In genomic region chr13:50949545-50950226, GRCm38 (mm10) we compare ENCODE assay signal across 8 mouse cellular contexts.
DNase-seq lines count a peak whose midpoint lies in the region; ATAC-seq and TF ChIP-seq lines count a peak whose summit lies in the region.

No protein-coding gene starts in this region.

- no peak for TF ChIP-seq POLR2A in ES-Bruce4 (IDR thresholded peaks at IDR 0.05; ENCODE audit: insufficient read depth, low read length)
- no peak for TF ChIP-seq POLR2A in bone marrow, adult 2 months (IDR thresholded peaks at IDR 0.05; ENCODE audit: borderline replicate concordance, control insufficient read depth, low read depth, low read length)

- no peaks in the 10 kb centered on the region for H3K9me3 ChIP-seq in ES-Bruce4 (replicated peaks; ENCODE audit: control insufficient read depth, insufficient read depth, low read length, poor library complexity, severe bottlenecking)
- H3K9me3 ChIP-seq in embryonic facial prominence, embryonic 13.5 days: no peaks in the 10 kb centered on the region

- ATAC-seq in embryonic facial prominence, embryonic 13.5 days (ENCODE audit: insufficient number of reproducible peaks, insufficient read depth, low FRiP score, low TSS enrichment, low read depth): peak; percentile 20; the same call in 1 of the 2 replicates

- H3K4me1 ChIP-seq in ES-Bruce4 (ENCODE audit: control insufficient read depth, insufficient read depth, low read length): no peaks in the 10 kb centered on the region
- H3K4me1 ChIP-seq in bone marrow, adult 2 months (ENCODE audit: control insufficient read depth, insufficient read depth, low read length): no peaks in the 10 kb centered on the region
- H3K4me1 ChIP-seq in embryonic facial prominence, embryonic 13.5 days: no peaks in the 10 kb centered on the region

- H3K4me3 ChIP-seq in ES-Bruce4 (ENCODE audit: low read depth, low read length): no peak overlapping the region
- H3K4me3 ChIP-seq in bone marrow, adult 2 months (replicated peaks; ENCODE audit: control insufficient read depth, low read depth, low read length): no peak overlapping the region
- H3K4me3 ChIP-seq in embryonic facial prominence, embryonic 13.5 days: no peak overlapping the region
- no peak overlapping the region for H3K4me3 ChIP-seq in layer of hippocampus, adult 2 months

- peak; percentile 27 for TF ChIP-seq CTCF in ES-Bruce4 (IDR thresholded peaks at IDR 0.05; ENCODE audit: low read depth, low read length)
- TF ChIP-seq CTCF in bone marrow, adult 2 months (IDR thresholded peaks at IDR 0.05; ENCODE audit: control insufficient read depth, insufficient read depth, low read length): peak; percentile 29; the same call in 1 of the 2 replicates
- peak; percentile 95 for TF ChIP-seq CTCF in layer of hippocampus, adult 2 months (conservative IDR thresholded peaks at IDR 0.05)

- H3K9ac ChIP-seq in ES-Bruce4 (ENCODE audit: low read depth, poor library complexity, severe bottlenecking): no peak overlapping the region
- H3K9ac ChIP-seq in embryonic facial prominence, embryonic 13.5 days: no peak overlapping the region

- no peaks in the 10 kb centered on the region for H3K36me3 ChIP-seq in ES-Bruce4 (ENCODE audit: control insufficient read depth, insufficient read depth, low read length, poor library complexity, severe bottlenecking)
- no peaks in the 10 kb centered on the region for H3K36me3 ChIP-seq in embryonic facial prominence, embryonic 13.5 days

- whole genome bisulfite sequencing in bone marrow, adult 2 months: 37% methylated on average over 6 of the region's 6 CpGs
- WGBS in embryonic facial prominence, embryonic 13.5 days: 42% methylated on average over 6 of the region's 6 CpGs

- intact Hi-C loops in heart, postnatal 14 days (cut with DNase I): loop anchor here (1.0 to 5.0 kb wide), 4 partner anchors 223 to 669 kb away; partner anchors contain the start of gene Nxnl2

- no peak overlapping the region for H3K4me2 ChIP-seq in embryonic facial prominence, embryonic 13.5 days

- peak; percentile 74 to 92 for DNase-seq in heart, postnatal 14 days
- DNase-seq in layer of hippocampus, adult 2 months (ENCODE audit: low spot score in 2 of 2): peak; percentile 79 to 91
- peak; percentile 90 for DNase-seq in lung, postnatal 14 days
- DNase-seq in retina, embryonic 14.5 days (ENCODE audit: low spot score): peak; percentile 92
- peak; percentile 70 for DNase-seq in thymus, postnatal 25 days

- H3K27ac ChIP-seq in ES-Bruce4 (ENCODE audit: insufficient read depth, low read length): no peak overlapping the region
- H3K27ac ChIP-seq in bone marrow, adult 2 months (ENCODE audit: control insufficient read depth, insufficient read depth, low read depth, low read length, poor library complexity): no peak overlapping the region
- H3K27ac ChIP-seq in embryonic facial prominence, embryonic 13.5 days: no peak overlapping the region
- H3K27ac ChIP-seq in layer of hippocampus, adult 2 months: no peak overlapping the region

- H3K27me3 ChIP-seq in ES-Bruce4 (ENCODE audit: control insufficient read depth, insufficient read depth, low read length, poor library complexity, severe bottlenecking): no peaks in the 10 kb centered on the region
- H3K27me3 ChIP-seq in embryonic facial prominence, embryonic 13.5 days: no peaks in the 10 kb centered on the region

- no peak for TF ChIP-seq EP300 in ES-Bruce4 (IDR thresholded peaks at IDR 0.05; ENCODE audit: insufficient read depth, low read depth, low read length)

Comparison
In these comparisons a context has a peak if more than half of its experiments do, and no peak if none do; other contexts are left out.
1. CTCF ChIP-seq: peak in every context shown above with its lines; median percentile 95 in layer of hippocampus, adult 2 months; 29 in bone marrow, adult 2 months; 27 in ES-Bruce4.